Mouse (Mus musculus): ENCODE data around the gene Fam155a. TPM values are rescaled to one million over a fixed set of nuclear protein-coding genes. Genes with fewer than 3 reads are reported as not detected.

Fam155a gene
- polyA plus RNA-seq, 1 experiment: not detected

DNA sequence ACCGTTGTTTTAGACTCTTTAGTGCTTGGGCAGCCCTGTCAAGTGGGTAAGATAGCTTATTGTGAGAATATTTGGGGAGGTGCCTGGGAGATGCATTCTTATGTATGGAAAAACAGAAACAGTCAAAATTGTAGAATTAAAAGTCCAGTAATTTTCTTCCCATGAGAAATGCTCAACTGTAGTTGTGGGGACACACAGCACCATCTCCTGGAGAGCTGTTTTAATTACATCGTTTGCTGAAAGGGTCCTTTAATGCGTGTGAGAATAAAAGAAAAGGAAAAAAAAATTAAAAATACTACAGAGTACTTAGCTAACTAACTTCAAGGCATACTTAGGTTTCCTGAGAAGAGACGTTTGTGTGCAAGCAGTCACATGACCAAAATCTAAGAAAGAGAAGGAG, 582.3 kb downstream of the Fam155a start:
- H3K4me2 ChIP-seq (ENCODE audit: low read depth): no peak overlapping the region
- TF ChIP-seq SRF (IDR thresholded peaks at IDR 0.05; ENCODE audit: control insufficient read depth, insufficient read length, low read depth): no peak
- no peaks in the 10 kb centered on the region for H3K79me2 ChIP-seq (ENCODE audit: control insufficient read depth, insufficient read depth)
- no peaks in the 10 kb centered on the region for H3K36me3 ChIP-seq (ENCODE audit: control insufficient read depth, insufficient read depth)
- no peak overlapping the region for H3ac ChIP-seq (ENCODE audit: control insufficient read depth, insufficient read length)
- no peak overlapping the region for H3K4me3 ChIP-seq
- H3K27me3 ChIP-seq (ENCODE audit: control insufficient read depth, insufficient read depth, insufficient read length): no peaks in the 10 kb centered on the region

GRCm38 (mm10) chr8:9185200-9185599, 585.8 kb downstream of the Fam155a start:
- no peaks in the 10 kb centered on the region for H3K27me3 ChIP-seq (ENCODE audit: control insufficient read depth, insufficient read depth, insufficient read length)
- H3K79me2 ChIP-seq (ENCODE audit: control insufficient read depth, insufficient read depth): no peaks in the 10 kb centered on the region
- H3K4me2 ChIP-seq (ENCODE audit: low read depth): no peak overlapping the region
- no peak overlapping the region for H3K4me3 ChIP-seq
- H3ac ChIP-seq (ENCODE audit: control insufficient read depth, insufficient read length): no peak overlapping the region
- TF ChIP-seq MYOD1 (IDR thresholded peaks at IDR 0.05; ENCODE audit: control insufficient read depth in 1 of 3, insufficient read length in 2 of 3, low read depth in 2 of 3) (no peak), TCF12 (IDR thresholded peaks at IDR 0.05; ENCODE audit: insufficient read depth, poor library complexity, severe bottlenecking) (no peak), POLR2A (IDR thresholded peaks at IDR 0.05; ENCODE audit: insufficient read length, low read depth) (no peak), SRF (IDR thresholded peaks at IDR 0.05; ENCODE audit: control insufficient read depth, insufficient read length, low read depth) (no peak), USF1 (IDR thresholded peaks at IDR 0.05; ENCODE audit: low read depth) (no peak), MAX (IDR thresholded peaks at IDR 0.05; ENCODE audit: low read depth) (no peak), REST (IDR thresholded peaks at IDR 0.05; ENCODE audit: insufficient read depth, insufficient read length) (no peak), MYOG (IDR thresholded peaks at IDR 0.05; ENCODE audit: control insufficient read depth in 1 of 3, insufficient read depth in 1 of 3, insufficient read length in 2 of 3, low read depth in 2 of 3) (no peak), POLR2AphosphoS2 (IDR thresholded peaks at IDR 0.05; ENCODE audit: insufficient read length, low read depth) (no peak)
- H3K36me3 ChIP-seq (ENCODE audit: control insufficient read depth, insufficient read depth): no peaks in the 10 kb centered on the region

GRCm38 (mm10) chr8:9182461-9182860, 588.5 kb downstream of the Fam155a start:
- Histone ChIP-seq H3K79me2 (ENCODE audit: control insufficient read depth, insufficient read depth) (no peaks in the 10 kb centered on the region), H3K27me3 (ENCODE audit: control insufficient read depth, insufficient read depth, insufficient read length) (no peaks in the 10 kb centered on the region), H3K4me3 (no peak overlapping the region), H3ac (ENCODE audit: control insufficient read depth, insufficient read length) (no peak overlapping the region), H3K4me2 (ENCODE audit: low read depth) (no peak overlapping the region), H3K36me3 (ENCODE audit: control insufficient read depth, insufficient read depth) (no peaks in the 10 kb centered on the region)
- no peak for TF ChIP-seq SRF (IDR thresholded peaks at IDR 0.05; ENCODE audit: control insufficient read depth, insufficient read length, low read depth)
- TF ChIP-seq POLR2AphosphoS2 (IDR thresholded peaks at IDR 0.05; ENCODE audit: insufficient read length, low read depth): no peak
- no peak for TF ChIP-seq MYOD1 (IDR thresholded peaks at IDR 0.05; ENCODE audit: control insufficient read depth in 1 of 3, insufficient read length in 2 of 3, low read depth in 2 of 3)
- no peak for TF ChIP-seq E2F4 (IDR thresholded peaks at IDR 0.05; ENCODE audit: insufficient read depth)
- no peak for TF ChIP-seq POLR2A (IDR thresholded peaks at IDR 0.05; ENCODE audit: insufficient read length, low read depth)
- TF ChIP-seq REST (IDR thresholded peaks at IDR 0.05; ENCODE audit: insufficient read depth, insufficient read length): no peak
- no peak for TF ChIP-seq CEBPB (IDR thresholded peaks at IDR 0.05; ENCODE audit: insufficient read depth, poor library complexity, severe bottlenecking)
- TF ChIP-seq USF1 (IDR thresholded peaks at IDR 0.05; ENCODE audit: low read depth): no peak
- no peak for TF ChIP-seq TCF12 (IDR thresholded peaks at IDR 0.05; ENCODE audit: insufficient read depth, poor library complexity, severe bottlenecking)
- no peak for TF ChIP-seq TCF3 (IDR thresholded peaks at IDR 0.05; ENCODE audit: insufficient read length, low read depth)
- no peak for TF ChIP-seq MAX (IDR thresholded peaks at IDR 0.05; ENCODE audit: low read depth)
- TF ChIP-seq MYOG (IDR thresholded peaks at IDR 0.05; ENCODE audit: control insufficient read depth in 1 of 3, insufficient read depth in 1 of 3, insufficient read length in 2 of 3, low read depth in 2 of 3): no peak

- no peaks in the 10 kb centered on the region for H3K36me3 ChIP-seq (ENCODE audit: control insufficient read depth, insufficient read depth)
- no peaks in the 10 kb centered on the region for H3K79me2 ChIP-seq (ENCODE audit: control insufficient read depth, insufficient read depth)
- H3K27me3 ChIP-seq (ENCODE audit: control insufficient read depth, insufficient read depth, insufficient read length): peaks cover 3% of the 10 kb centered on the region
- H3ac ChIP-seq (ENCODE audit: control insufficient read depth, insufficient read length): no peak overlapping the region
- no peak overlapping the region for H3K4me2 ChIP-seq (ENCODE audit: low read depth)
- no peak overlapping the region for H3K4me3 ChIP-seq
- TF ChIP-seq MYOG (IDR thresholded peaks at IDR 0.05; ENCODE audit: control insufficient read depth in 1 of 3, insufficient read depth in 1 of 3, insufficient read length in 2 of 3, low read depth in 2 of 3) (no peak), SRF (IDR thresholded peaks at IDR 0.05; ENCODE audit: control insufficient read depth, insufficient read length, low read depth) (no peak), REST (IDR thresholded peaks at IDR 0.05; ENCODE audit: insufficient read depth, insufficient read length) (no peak), TCF12 (IDR thresholded peaks at IDR 0.05; ENCODE audit: insufficient read depth, poor library complexity, severe bottlenecking) (no peak)
Observed at GRCm38 (mm10) chr8:9180686-9181315, 590.2 kb downstream of the Fam155a start.

GRCm38 (mm10) chr8:9176974-9177373, 594.0 kb downstream of the Fam155a start:
- H3K79me2 ChIP-seq (ENCODE audit: control insufficient read depth, insufficient read depth): no peaks in the 10 kb centered on the region
- H3K36me3 ChIP-seq (ENCODE audit: control insufficient read depth, insufficient read depth): no peaks in the 10 kb centered on the region
- no peak overlapping the region for H3K4me3 ChIP-seq
- peaks cover 8% of the 10 kb centered on the region for H3K27me3 ChIP-seq (ENCODE audit: control insufficient read depth, insufficient read depth, insufficient read length)
- no peak overlapping the region for H3K4me2 ChIP-seq (ENCODE audit: low read depth)
- H3ac ChIP-seq (ENCODE audit: control insufficient read depth, insufficient read length): no peak overlapping the region
- TF ChIP-seq E2F4 (IDR thresholded peaks at IDR 0.05; ENCODE audit: insufficient read depth): no peak
- TF ChIP-seq MYOG (IDR thresholded peaks at IDR 0.05; ENCODE audit: control insufficient read depth in 1 of 3, insufficient read depth in 1 of 3, insufficient read length in 2 of 3, low read depth in 2 of 3): no peak
- TF ChIP-seq TCF3 (IDR thresholded peaks at IDR 0.05; ENCODE audit: insufficient read length, low read depth): no peak
- no peak for TF ChIP-seq POLR2A (IDR thresholded peaks at IDR 0.05; ENCODE audit: insufficient read length, low read depth)
- TF ChIP-seq MYOD1 (IDR thresholded peaks at IDR 0.05; ENCODE audit: control insufficient read depth in 1 of 3, insufficient read length in 2 of 3, low read depth in 2 of 3): no peak
- no peak for TF ChIP-seq REST (IDR thresholded peaks at IDR 0.05; ENCODE audit: insufficient read depth, insufficient read length)
- TF ChIP-seq CEBPB (IDR thresholded peaks at IDR 0.05; ENCODE audit: insufficient read depth, poor library complexity, severe bottlenecking): no peak
- no peak for TF ChIP-seq MAX (IDR thresholded peaks at IDR 0.05; ENCODE audit: low read depth)
- TF ChIP-seq SRF (IDR thresholded peaks at IDR 0.05; ENCODE audit: control insufficient read depth, insufficient read length, low read depth): no peak
- TF ChIP-seq USF1 (IDR thresholded peaks at IDR 0.05; ENCODE audit: low read depth): no peak

Measured in myocyte (in vitro differentiated cells).